Mouse (Mus musculus): ENCODE results near the gene Nob1. TPM values are rescaled to one million over a fixed set of nuclear protein-coding genes. Genes with fewer than 3 reads are reported as not detected.

Nob1 gene
- polyA plus RNA-seq, 1 experiment from 2014 or later: 72.9 TPM

- H3K36me3 ChIP-seq (ENCODE audit: control insufficient read depth, insufficient read depth, low read length): no peaks in the 10 kb centered on the region
- no peaks in the 10 kb centered on the region for H3K9me3 ChIP-seq (ENCODE audit: control insufficient read depth, low read length)
- ATAC-seq (ENCODE audit: low read depth): no peak
- H3K4me3 ChIP-seq (ENCODE audit: low read length): no peak overlapping the region
- H3K9ac ChIP-seq (ENCODE audit: low read length): no peak overlapping the region
- no peak overlapping the region for H3K27ac ChIP-seq (ENCODE audit: low read length)
- WGBS: 87% methylated on average over 3 of the region's 3 CpGs
- peaks cover 13% of the 10 kb centered on the region for H3K4me1 ChIP-seq (replicated peaks; ENCODE audit: control insufficient read depth, insufficient read depth, low read length)
- no peak overlapping the region for H3K4me2 ChIP-seq (ENCODE audit: low read depth, low read length)
- H3K27me3 ChIP-seq (ENCODE audit: control insufficient read depth, insufficient read depth, low read depth, low read length): no peaks in the 10 kb centered on the region
Measured at GRCm38 (mm10) chr8:107439880-107440625, 15.2 kb upstream of the Nob1 start.

- Histone ChIP-seq H3K27me3 (ENCODE audit: control insufficient read depth, insufficient read depth, low read depth, low read length) (no peaks in the 10 kb centered on the region), H3K9ac (ENCODE audit: low read length) (no peak overlapping the region; the same call in 1 of the 2 replicates), H3K27ac (ENCODE audit: low read length) (no peak overlapping the region), H3K4me2 (ENCODE audit: low read depth, low read length) (no peak overlapping the region), H3K36me3 (ENCODE audit: control insufficient read depth, insufficient read depth, low read length) (no peaks in the 10 kb centered on the region), H3K4me1 (replicated peaks; ENCODE audit: control insufficient read depth, insufficient read depth, low read length) (peaks cover 4% of the 10 kb centered on the region; the same call in 1 of the 2 replicates), H3K9me3 (ENCODE audit: control insufficient read depth, low read length) (no peaks in the 10 kb centered on the region), H3K4me3 (ENCODE audit: low read length) (no peak overlapping the region)
- WGBS: 69% methylated on average over 2 of the region's 2 CpGs
- no peak for ATAC-seq (ENCODE audit: low read depth)
Measured at GRCm38 (mm10) chr8:107437711-107438110, 12.9 kb upstream of the Nob1 start.

GRCm38 (mm10) chr8:107436841-107437421 lies 12.1 kb upstream of the Nob1 start:
- 4% methylated on average over 16 of the region's 16 CpGs for WGBS
- Histone ChIP-seq H3K27me3 (ENCODE audit: control insufficient read depth, insufficient read depth, low read depth, low read length) (no peaks in the 10 kb centered on the region), H3K4me2 (ENCODE audit: low read depth, low read length) (peak overlapping the region; percentile 87), H3K4me1 (replicated peaks; ENCODE audit: control insufficient read depth, insufficient read depth, low read length) (peaks cover 4% of the 10 kb centered on the region; the same call in 1 of the 2 replicates), H3K36me3 (ENCODE audit: control insufficient read depth, insufficient read depth, low read length) (no peaks in the 10 kb centered on the region), H3K9ac (ENCODE audit: low read length) (peak overlapping the region; percentile 95), H3K27ac (ENCODE audit: low read length) (peak overlapping the region; percentile 91), H3K4me3 (ENCODE audit: low read length) (peak overlapping the region; percentile 93), H3K9me3 (ENCODE audit: control insufficient read depth, low read length) (no peaks in the 10 kb centered on the region)
- peak; percentile 21 for ATAC-seq (ENCODE audit: low read depth)

GRCm38 (mm10) chr8:107435962-107436831 lies 11.3 kb upstream of the Nob1 start, which contains the start of gene Wwp2:
Gene Wwp2 (plus strand): TSS chr8:107436365.
- ATAC-seq (ENCODE audit: low read depth): peak; percentile 90
- WGBS: under 1% methylated on average over 58 of the region's 81 CpGs
- H3K4me2 ChIP-seq (ENCODE audit: low read depth, low read length): peak within 1 kb of the TSS; percentile 87
- peak within 1 kb of the TSS; percentile 93 for H3K4me3 ChIP-seq (ENCODE audit: low read length)
- no peaks in the 10 kb centered on the region for H3K36me3 ChIP-seq (ENCODE audit: control insufficient read depth, insufficient read depth, low read length)
- peak within 1 kb of the TSS; percentile 95 for H3K9ac ChIP-seq (ENCODE audit: low read length)
- H3K27me3 ChIP-seq (ENCODE audit: control insufficient read depth, insufficient read depth, low read depth, low read length): no peaks in the 10 kb centered on the region
- H3K9me3 ChIP-seq (ENCODE audit: control insufficient read depth, low read length): no peaks in the 10 kb centered on the region
- peaks cover 4% of the 10 kb centered on the region; the same call in 1 of the 2 replicates for H3K4me1 ChIP-seq (replicated peaks; ENCODE audit: control insufficient read depth, insufficient read depth, low read length)
- H3K27ac ChIP-seq (ENCODE audit: low read length): peak within 1 kb of the TSS; percentile 91

GRCm38 (mm10) chr8:107435421-107435961 lies 10.6 kb upstream of the Nob1 start:
- WGBS: 18% methylated on average over 11 of the region's 11 CpGs
- Histone ChIP-seq H3K9ac (ENCODE audit: low read length) (peak overlapping the region; percentile 95), H3K4me1 (replicated peaks; ENCODE audit: control insufficient read depth, insufficient read depth, low read length) (peaks cover 4% of the 10 kb centered on the region; the same call in 1 of the 2 replicates), H3K4me3 (ENCODE audit: low read length) (peak overlapping the region; percentile 93), H3K36me3 (ENCODE audit: control insufficient read depth, insufficient read depth, low read length) (no peaks in the 10 kb centered on the region), H3K27me3 (ENCODE audit: control insufficient read depth, insufficient read depth, low read depth, low read length) (no peaks in the 10 kb centered on the region), H3K4me2 (ENCODE audit: low read depth, low read length) (peak overlapping the region; percentile 87), H3K27ac (ENCODE audit: low read length) (no peak overlapping the region; the same call in 1 of the 2 replicates), H3K9me3 (ENCODE audit: control insufficient read depth, low read length) (no peaks in the 10 kb centered on the region)
- ATAC-seq (ENCODE audit: low read depth): peak; percentile 9; the same call in 1 of the 2 replicates

- H3K27ac ChIP-seq (ENCODE audit: low read length): no peak overlapping the region
- no peak overlapping the region for H3K4me3 ChIP-seq (ENCODE audit: low read length)
- H3K36me3 ChIP-seq (ENCODE audit: control insufficient read depth, insufficient read depth, low read length): no peaks in the 10 kb centered on the region
- no peak overlapping the region for H3K9ac ChIP-seq (ENCODE audit: low read length)
- no peak overlapping the region for H3K4me2 ChIP-seq (ENCODE audit: low read depth, low read length)
- ATAC-seq (ENCODE audit: low read depth): no peak
- no peaks in the 10 kb centered on the region for H3K27me3 ChIP-seq (ENCODE audit: control insufficient read depth, insufficient read depth, low read depth, low read length)
- 73% methylated on average over 8 of the region's 8 CpGs for WGBS
- peaks cover 4% of the 10 kb centered on the region; the same call in 1 of the 2 replicates for H3K4me1 ChIP-seq (replicated peaks; ENCODE audit: control insufficient read depth, insufficient read depth, low read length)
- H3K9me3 ChIP-seq (ENCODE audit: control insufficient read depth, low read length): no peaks in the 10 kb centered on the region
Measured at GRCm38 (mm10) chr8:107430821-107431220, 6.0 kb upstream of the Nob1 start.

- no peak overlapping the region for H3K9ac ChIP-seq (ENCODE audit: low read length)
- no peak for ATAC-seq (ENCODE audit: low read depth)
- peaks cover 10% of the 10 kb centered on the region for H3K4me1 ChIP-seq (replicated peaks; ENCODE audit: control insufficient read depth, insufficient read depth, low read length)
- H3K4me2 ChIP-seq (ENCODE audit: low read depth, low read length): peak overlapping the region; percentile 71
- H3K9me3 ChIP-seq (ENCODE audit: control insufficient read depth, low read length): no peaks in the 10 kb centered on the region
- 41% methylated on average over 8 of the region's 8 CpGs for WGBS
- peaks cover 9% of the 10 kb centered on the region; the same call in 1 of the 2 replicates for H3K36me3 ChIP-seq (ENCODE audit: control insufficient read depth, insufficient read depth, low read length)
- peak overlapping the region; percentile 73; the same call in 1 of the 2 replicates for H3K4me3 ChIP-seq (ENCODE audit: low read length)
- H3K27ac ChIP-seq (ENCODE audit: low read length): no peak overlapping the region
- H3K27me3 ChIP-seq (ENCODE audit: control insufficient read depth, insufficient read depth, low read depth, low read length): no peaks in the 10 kb centered on the region
Measured at GRCm38 (mm10) chr8:107425230-107425597, 363 bp upstream of the Nob1 start.

GRCm38 (mm10) chr8:107424176-107424575 lies 675 bp downstream of the Nob1 start:
- Histone ChIP-seq H3K27ac (ENCODE audit: low read length) (peak overlapping the region; percentile 30; the same call in 1 of the 2 replicates), H3K9ac (ENCODE audit: low read length) (peak overlapping the region; percentile 83), H3K9me3 (ENCODE audit: control insufficient read depth, low read length) (no peaks in the 10 kb centered on the region), H3K4me2 (ENCODE audit: low read depth, low read length) (peak overlapping the region; percentile 71), H3K27me3 (ENCODE audit: control insufficient read depth, insufficient read depth, low read depth, low read length) (no peaks in the 10 kb centered on the region), H3K36me3 (ENCODE audit: control insufficient read depth, insufficient read depth, low read length) (peaks cover 13% of the 10 kb centered on the region; the same call in 1 of the 2 replicates), H3K4me3 (ENCODE audit: low read length) (peak overlapping the region; percentile 73), H3K4me1 (replicated peaks; ENCODE audit: control insufficient read depth, insufficient read depth, low read length) (peaks cover 10% of the 10 kb centered on the region)
- WGBS: 22% methylated on average over 9 of the region's 9 CpGs
- ATAC-seq (ENCODE audit: low read depth): no peak

Data from lung, embryonic 16.5 days (tissue).